Mouse (Mus musculus) liver, embryonic 14.5 days (tissue): ENCODE data around the gene Hmgcs2.

Source experiments
- CTCF ChIP-seq: IDR thresholded peaks from 2 replicates; pipeline ENCODE4 v1.5.1; 2016; ENCODE audit warnings: antibody characterized with exemption, low read depth, control low read depth
- EP300 ChIP-seq: IDR thresholded peaks from 2 replicates; pipeline ENCODE4 v1.6.1; 2016; ENCODE audit warnings: antibody characterized with exemption, low read depth

GRCm38 (mm10) chr3:98259271-98259751 lies 20.9 kb upstream of the Hmgcs2 start:
- no peak for TF ChIP-seq CTCF
- no peak for TF ChIP-seq EP300
